Mouse (Mus musculus): ENCODE measurements at regions not wholly inside any gene's neighbourhood (a gene's known extent, or its start where the extent isn't known, plus 50 kb on each side); places are given as distances from the start of the nearest gene placed in this dataset.

DNA sequence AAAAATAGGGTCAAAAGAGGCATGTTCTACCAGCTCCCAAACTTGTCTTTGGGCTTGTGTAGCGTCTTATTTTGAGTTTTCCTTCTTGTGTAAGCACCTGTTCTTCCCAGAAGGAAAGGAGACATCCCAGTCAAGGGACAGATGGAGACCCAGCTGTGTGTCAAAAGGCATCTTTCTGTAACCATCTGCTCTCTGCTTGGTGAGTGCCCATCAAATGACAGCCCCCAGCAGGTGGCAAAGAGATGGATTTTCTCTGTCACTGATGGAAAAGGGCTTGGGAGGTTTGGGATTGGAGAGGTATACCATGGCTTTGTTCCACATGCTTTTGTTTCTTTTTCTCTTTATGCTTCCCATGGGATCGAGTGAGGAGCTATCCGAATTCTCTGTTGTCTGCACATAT is 249.1 kb downstream of the Olfm4 start:
- Histone ChIP-seq H3K4me2 (ENCODE audit: low read length) (no peak overlapping the region), H3K27me3 (replicated peaks; ENCODE audit: control insufficient read depth, insufficient read depth, low read length) (no peaks in the 10 kb centered on the region), H3K4me1 (ENCODE audit: control insufficient read depth, insufficient read depth, low read depth, low read length) (no peaks in the 10 kb centered on the region), H3K9me3 (ENCODE audit: control insufficient read depth, low read length) (no peaks in the 10 kb centered on the region), H3K4me3 (ENCODE audit: low read length) (no peak overlapping the region), H3K27ac (ENCODE audit: low read depth, low read length) (no peak overlapping the region), H3K36me3 (ENCODE audit: control insufficient read depth, insufficient read depth, low read length) (no peaks in the 10 kb centered on the region), H3K9ac (ENCODE audit: low read depth, low read length) (no peak overlapping the region)
- ATAC-seq = peak; percentile 69; the same call in 1 of the 2 replicates
- WGBS = 39% methylated on average over 3 of the region's 3 CpGs

GRCm38 (mm10) chr14:80237136-80237535 is 253.3 kb downstream of the Olfm4 start:
- ATAC-seq = no peak
- Histone ChIP-seq H3K27me3 (replicated peaks; ENCODE audit: control insufficient read depth, insufficient read depth, low read length) (no peaks in the 10 kb centered on the region), H3K9ac (ENCODE audit: low read depth, low read length) (no peak overlapping the region), H3K27ac (ENCODE audit: low read depth, low read length) (no peak overlapping the region), H3K4me2 (ENCODE audit: low read length) (no peak overlapping the region), H3K36me3 (ENCODE audit: control insufficient read depth, insufficient read depth, low read length) (no peaks in the 10 kb centered on the region), H3K9me3 (ENCODE audit: control insufficient read depth, low read length) (no peaks in the 10 kb centered on the region), H3K4me3 (ENCODE audit: low read length) (no peak overlapping the region), H3K4me1 (ENCODE audit: control insufficient read depth, insufficient read depth, low read depth, low read length) (no peaks in the 10 kb centered on the region)

DNA sequence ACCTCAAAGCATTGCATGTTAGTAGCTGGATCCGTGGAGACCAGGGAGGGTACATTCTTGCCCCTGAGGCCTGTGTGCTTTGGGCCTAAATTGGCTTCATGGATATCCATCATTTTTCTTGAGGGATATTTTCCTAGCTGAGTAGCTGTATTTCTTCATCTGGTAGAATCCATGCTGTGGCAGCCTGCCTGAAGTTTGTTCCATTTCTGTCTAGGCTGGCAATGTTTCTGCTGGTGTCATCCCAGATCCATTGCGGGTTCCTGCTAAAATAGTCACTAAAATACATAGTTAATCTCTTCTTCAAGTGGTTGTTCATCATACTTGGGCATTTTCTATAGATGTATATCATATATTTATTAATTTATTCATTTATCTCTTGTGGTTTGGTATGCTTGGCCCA is 253.7 kb downstream of the Olfm4 start:
- no peak overlapping the region for H3K27ac ChIP-seq (ENCODE audit: low read depth, low read length)
- no peaks in the 10 kb centered on the region for H3K9me3 ChIP-seq (ENCODE audit: control insufficient read depth, low read length)
- no peak overlapping the region for H3K4me2 ChIP-seq (ENCODE audit: low read length)
- WGBS = 86% methylated on average over 2 of the region's 2 CpGs
- no peaks in the 10 kb centered on the region for H3K27me3 ChIP-seq (replicated peaks; ENCODE audit: control insufficient read depth, insufficient read depth, low read length)
- no peak for ATAC-seq
- H3K9ac ChIP-seq (ENCODE audit: low read depth, low read length) = no peak overlapping the region
- no peaks in the 10 kb centered on the region for H3K36me3 ChIP-seq (ENCODE audit: control insufficient read depth, insufficient read depth, low read length)
- H3K4me3 ChIP-seq (ENCODE audit: low read length) = no peak overlapping the region
- no peaks in the 10 kb centered on the region for H3K4me1 ChIP-seq (ENCODE audit: control insufficient read depth, insufficient read depth, low read depth, low read length)

- Histone ChIP-seq H3K36me3 (ENCODE audit: control insufficient read depth, insufficient read depth, low read length) (no peaks in the 10 kb centered on the region), H3K4me3 (ENCODE audit: low read length) (no peak overlapping the region), H3K9me3 (ENCODE audit: control insufficient read depth, low read length) (no peaks in the 10 kb centered on the region), H3K27me3 (replicated peaks; ENCODE audit: control insufficient read depth, insufficient read depth, low read length) (no peaks in the 10 kb centered on the region), H3K27ac (ENCODE audit: low read depth, low read length) (no peak overlapping the region), H3K4me2 (ENCODE audit: low read length) (no peak overlapping the region), H3K9ac (ENCODE audit: low read depth, low read length) (no peak overlapping the region), H3K4me1 (ENCODE audit: control insufficient read depth, insufficient read depth, low read depth, low read length) (no peaks in the 10 kb centered on the region)
- 93% methylated on average over 4 of the region's 4 CpGs for WGBS
- no peak for ATAC-seq
Observed at GRCm38 (mm10) chr14:80244640-80245302, 260.9 kb downstream of the Olfm4 start.

DNA sequence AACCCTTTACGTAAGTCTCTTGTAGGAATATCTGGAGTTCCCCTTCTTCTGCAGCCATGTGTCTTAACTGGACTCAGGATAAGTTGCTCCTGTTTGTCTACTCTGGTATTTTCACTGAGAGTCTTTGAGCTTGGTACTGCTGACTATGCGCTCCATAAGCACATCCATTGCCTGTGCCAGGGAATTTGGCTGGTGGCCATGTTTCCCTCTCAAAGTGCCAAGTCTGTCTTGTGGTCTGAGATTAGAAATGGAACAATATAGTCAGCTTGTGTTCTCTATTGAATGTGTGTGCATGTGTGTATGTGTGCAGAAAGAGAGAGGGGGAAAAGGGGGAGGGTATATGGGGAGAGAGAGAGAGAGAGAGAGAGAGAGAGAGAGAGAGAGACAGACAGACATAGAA is 263.7 kb downstream of the Olfm4 start:
- WGBS = 72% methylated on average over 2 of the region's 2 CpGs
- H3K27me3 ChIP-seq (replicated peaks; ENCODE audit: control insufficient read depth, insufficient read depth, low read length) = no peaks in the 10 kb centered on the region

GRCm38 (mm10) chr14:80249882-80250281 is 266.0 kb downstream of the Olfm4 start:
- Histone ChIP-seq H3K4me2 (ENCODE audit: low read length) (no peak overlapping the region), H3K4me1 (ENCODE audit: control insufficient read depth, insufficient read depth, low read depth, low read length) (no peaks in the 10 kb centered on the region), H3K27me3 (replicated peaks; ENCODE audit: control insufficient read depth, insufficient read depth, low read length) (no peaks in the 10 kb centered on the region), H3K4me3 (ENCODE audit: low read length) (no peak overlapping the region), H3K27ac (ENCODE audit: low read depth, low read length) (no peak overlapping the region), H3K9ac (ENCODE audit: low read depth, low read length) (no peak overlapping the region), H3K9me3 (ENCODE audit: control insufficient read depth, low read length) (no peaks in the 10 kb centered on the region), H3K36me3 (ENCODE audit: control insufficient read depth, insufficient read depth, low read length) (no peaks in the 10 kb centered on the region)
- ATAC-seq = no peak
- 85% methylated on average over 1 of the region's 1 CpGs for WGBS

More for the DNA sequence above, 263.7 kb downstream of the Olfm4 start:
- H3K9ac ChIP-seq (ENCODE audit: low read depth, low read length) = no peak overlapping the region
- H3K4me1 ChIP-seq (ENCODE audit: control insufficient read depth, insufficient read depth, low read depth, low read length) = no peaks in the 10 kb centered on the region
- H3K4me2 ChIP-seq (ENCODE audit: low read length) = no peak overlapping the region
- H3K9me3 ChIP-seq (ENCODE audit: control insufficient read depth, low read length) = no peaks in the 10 kb centered on the region
- H3K36me3 ChIP-seq (ENCODE audit: control insufficient read depth, insufficient read depth, low read length) = no peaks in the 10 kb centered on the region
- H3K27ac ChIP-seq (ENCODE audit: low read depth, low read length) = no peak overlapping the region
- peak; percentile 85 for ATAC-seq
- H3K4me3 ChIP-seq (ENCODE audit: low read length) = no peak overlapping the region

GRCm38 (mm10) chr14:80257086-80257485 is 273.2 kb downstream of the Olfm4 start:
- 57% methylated on average over 3 of the region's 3 CpGs for WGBS
- ATAC-seq = no peak

GRCm38 (mm10) chr14:80263173-80263572 is 279.3 kb downstream of the Olfm4 start:
- 51% methylated on average over 8 of the region's 8 CpGs for WGBS
- Histone ChIP-seq H3K4me1 (ENCODE audit: control insufficient read depth, insufficient read depth, low read depth, low read length) (no peaks in the 10 kb centered on the region), H3K4me2 (ENCODE audit: low read length) (no peak overlapping the region), H3K9me3 (ENCODE audit: control insufficient read depth, low read length) (no peaks in the 10 kb centered on the region), H3K27ac (ENCODE audit: low read depth, low read length) (no peak overlapping the region), H3K9ac (ENCODE audit: low read depth, low read length) (no peak overlapping the region), H3K36me3 (ENCODE audit: control insufficient read depth, insufficient read depth, low read length) (no peaks in the 10 kb centered on the region), H3K4me3 (ENCODE audit: low read length) (no peak overlapping the region), H3K27me3 (replicated peaks; ENCODE audit: control insufficient read depth, insufficient read depth, low read length) (no peaks in the 10 kb centered on the region)
- ATAC-seq = no peak

More at GRCm38 (mm10) chr14:80257086-80257485, 273.2 kb downstream of the Olfm4 start:
- Histone ChIP-seq H3K36me3 (ENCODE audit: control insufficient read depth, insufficient read depth, low read length) (no peaks in the 10 kb centered on the region), H3K9me3 (ENCODE audit: control insufficient read depth, low read length) (no peaks in the 10 kb centered on the region), H3K27me3 (replicated peaks; ENCODE audit: control insufficient read depth, insufficient read depth, low read length) (no peaks in the 10 kb centered on the region), H3K27ac (ENCODE audit: low read depth, low read length) (no peak overlapping the region), H3K4me1 (ENCODE audit: control insufficient read depth, insufficient read depth, low read depth, low read length) (no peaks in the 10 kb centered on the region), H3K4me3 (ENCODE audit: low read length) (no peak overlapping the region), H3K9ac (ENCODE audit: low read depth, low read length) (no peak overlapping the region), H3K4me2 (ENCODE audit: low read length) (no peak overlapping the region)

- H3K4me2 ChIP-seq (ENCODE audit: low read length) = no peak overlapping the region
- H3K9ac ChIP-seq (ENCODE audit: low read depth, low read length) = no peak overlapping the region
- no peaks in the 10 kb centered on the region for H3K36me3 ChIP-seq (ENCODE audit: control insufficient read depth, insufficient read depth, low read length)
- no peaks in the 10 kb centered on the region for H3K9me3 ChIP-seq (ENCODE audit: control insufficient read depth, low read length)
- H3K4me3 ChIP-seq (ENCODE audit: low read length) = no peak overlapping the region
- no peaks in the 10 kb centered on the region for H3K27me3 ChIP-seq (replicated peaks; ENCODE audit: control insufficient read depth, insufficient read depth, low read length)
- no peak overlapping the region for H3K27ac ChIP-seq (ENCODE audit: low read depth, low read length)
- no peak for ATAC-seq
- WGBS = 83% methylated on average over 7 of the region's 7 CpGs
- peaks cover 7% of the 10 kb centered on the region; the same call in 1 of the 2 replicates for H3K4me1 ChIP-seq (ENCODE audit: control insufficient read depth, insufficient read depth, low read depth, low read length)
Observed at GRCm38 (mm10) chr14:80265081-80265480, 281.2 kb downstream of the Olfm4 start.

All from hindbrain, embryonic 16.5 days (tissue).